Mouse (Mus musculus): Measurements from ENCODE around the gene Pde5a.

Pde5a gene

DNA sequence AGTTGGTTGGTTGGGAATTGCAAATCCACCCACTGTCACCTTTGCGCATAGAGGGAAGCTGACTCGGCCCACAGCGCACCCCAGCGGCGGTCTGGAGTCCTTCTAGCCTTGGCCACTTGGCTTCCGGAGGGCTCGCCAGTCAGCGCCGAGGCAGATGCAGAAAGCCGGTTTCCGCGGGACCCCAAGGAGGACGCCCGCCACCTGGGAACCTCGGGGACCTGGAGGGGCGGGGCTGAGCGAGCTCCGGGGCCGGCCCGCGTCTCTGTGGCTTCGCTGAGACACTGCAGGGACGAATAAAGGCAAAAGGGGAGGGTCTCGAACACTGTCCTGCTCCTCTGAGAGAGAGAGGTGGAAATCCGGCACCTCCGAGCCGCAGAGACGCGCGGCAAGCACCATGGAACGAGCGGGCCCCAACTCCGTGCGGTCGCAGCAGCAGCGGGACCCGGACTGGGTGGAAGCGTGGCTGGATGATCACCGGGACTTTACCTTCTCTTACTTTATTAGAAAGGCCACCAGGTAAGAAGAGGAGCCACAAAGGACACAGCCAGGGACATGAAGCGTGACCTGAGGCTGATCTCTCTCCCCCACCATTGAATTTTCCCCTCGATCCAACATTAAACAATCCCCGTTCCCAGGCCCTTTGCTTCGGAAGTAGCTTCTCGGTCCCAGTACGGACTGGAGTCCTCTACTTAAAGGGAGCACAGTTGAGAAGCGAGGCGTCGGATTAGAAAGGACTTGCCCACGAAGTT lies at the start of gene Pde5a:
Gene Pde5a (plus strand): TSS at position 96 of the 749 bp plus-strand sequence.
- no peak for DNase-seq (ENCODE audit: low spot score)

DNA sequence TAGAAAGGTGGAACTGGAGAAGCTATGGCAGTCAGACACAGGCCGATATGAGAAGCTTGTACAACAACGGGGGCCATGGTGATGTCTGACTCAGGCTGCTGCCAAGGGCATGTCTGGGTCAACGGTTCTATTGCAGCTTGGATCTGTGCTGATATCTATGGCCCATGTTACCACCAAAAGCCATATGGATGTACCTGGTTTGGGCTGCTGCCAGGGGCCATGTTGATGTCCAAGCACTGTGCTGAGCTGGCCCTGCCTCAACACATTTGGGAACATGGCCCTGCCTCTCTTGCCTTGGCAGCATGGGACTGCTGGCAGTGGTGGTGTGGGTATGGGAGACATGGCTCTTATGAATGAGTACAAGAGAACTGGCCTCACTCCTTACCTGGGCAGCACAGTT lies 47.9 kb upstream of the Pde5a start:
- DNase-seq (ENCODE audit: low spot score), result no peak

DNA sequence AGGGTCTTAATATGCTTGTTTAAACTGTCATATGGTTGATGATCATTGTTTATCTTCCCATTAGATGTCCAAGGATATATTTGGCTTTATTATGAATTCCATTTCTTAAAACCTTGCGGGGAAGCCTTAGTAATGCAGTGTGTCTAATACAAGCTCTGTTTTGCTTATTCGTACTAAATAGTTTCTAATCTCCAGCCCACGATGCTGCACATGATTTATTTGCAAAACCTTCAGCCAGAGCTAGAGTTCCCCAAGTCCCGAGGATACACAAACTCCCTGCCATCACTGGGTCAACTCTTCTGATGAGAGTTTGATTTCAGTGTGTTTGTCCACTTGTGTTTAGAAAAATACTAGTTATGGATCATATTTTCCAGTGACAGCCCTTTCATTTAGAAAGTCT lies 46.4 kb upstream of the Pde5a start:
- no peak for DNase-seq (ENCODE audit: low spot score)

DNA sequence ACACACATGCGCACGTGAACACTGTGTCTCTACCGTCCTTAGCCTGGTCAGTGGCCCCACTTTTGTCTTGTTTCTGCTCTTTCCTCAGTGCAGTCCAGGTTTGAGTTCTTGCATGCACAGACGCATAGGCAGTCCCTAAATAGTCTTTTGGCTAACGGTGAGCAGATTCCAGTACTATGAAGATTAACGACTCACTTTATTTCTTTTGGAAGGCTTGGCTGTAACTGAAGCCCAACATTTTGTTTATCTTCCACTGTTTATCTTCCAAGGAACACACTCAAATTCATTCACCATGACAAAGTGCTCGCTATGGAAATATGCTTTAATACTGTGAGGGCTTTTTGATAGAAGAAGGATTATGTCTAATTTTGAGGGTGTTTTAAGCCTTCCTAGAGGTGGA lies 43.9 kb upstream of the Pde5a start:
- DNase-seq (ENCODE audit: low spot score), result peak; percentile 47

DNA sequence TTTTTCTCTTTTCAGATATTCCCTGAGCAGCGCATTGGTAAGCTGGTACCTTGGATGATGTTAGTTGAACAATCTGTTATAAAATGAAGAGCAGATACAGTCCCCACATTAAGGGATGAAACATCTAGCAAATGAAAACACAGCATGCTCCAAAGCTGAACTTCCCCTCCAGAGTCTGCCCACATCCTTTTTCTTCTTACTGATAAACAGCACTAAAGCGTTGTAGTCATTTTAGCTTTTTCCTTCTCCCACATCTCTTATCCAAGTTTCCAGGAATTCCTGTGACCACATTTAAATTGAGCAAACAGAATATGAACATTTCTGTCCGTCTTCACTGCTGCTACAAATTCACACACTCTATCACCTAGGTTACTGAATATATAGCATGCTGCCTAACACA lies 35.7 kb upstream of the Pde5a start:
- no peak for DNase-seq (ENCODE audit: low spot score)

DNA sequence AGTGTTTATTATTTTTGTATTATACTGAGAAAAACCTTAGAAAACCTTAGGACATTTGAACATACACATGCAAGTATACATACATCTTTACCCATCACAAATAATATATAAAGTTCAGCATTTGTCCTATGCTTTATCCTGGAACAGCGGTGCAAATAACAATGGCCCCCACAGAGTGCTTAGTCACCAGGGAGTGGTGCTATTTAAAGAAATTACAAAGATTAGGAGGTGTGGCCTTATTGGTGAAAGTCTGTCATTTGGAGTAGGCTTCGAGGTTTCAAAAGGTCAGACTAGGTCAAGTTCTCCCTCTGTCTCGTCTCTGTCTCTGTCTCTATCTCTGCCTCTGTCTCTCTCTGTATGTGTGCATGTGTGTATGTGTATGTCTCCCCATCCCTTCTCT lies 32.9 kb upstream of the Pde5a start:
- no peak for DNase-seq (ENCODE audit: low spot score)

DNA sequence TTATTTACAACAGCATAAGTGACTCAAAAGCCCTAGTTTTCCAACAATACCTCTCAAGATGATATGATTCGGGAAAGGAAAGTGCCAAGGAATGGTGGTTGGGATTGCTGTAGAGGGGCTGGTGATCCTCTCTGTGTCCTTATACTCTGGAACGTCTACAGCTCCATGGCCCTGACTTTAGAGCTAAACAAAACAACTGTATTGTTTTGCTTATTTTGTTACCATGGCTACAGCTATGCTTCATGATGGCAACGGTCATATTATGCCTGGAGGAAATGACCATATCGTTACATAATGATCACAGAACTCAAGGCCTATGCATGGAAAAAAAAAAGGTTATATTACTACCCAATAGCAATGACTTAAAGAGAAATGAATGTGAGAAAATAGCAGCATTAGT lies 32.1 kb upstream of the Pde5a start:
- no peak for DNase-seq (ENCODE audit: low spot score)

DNA sequence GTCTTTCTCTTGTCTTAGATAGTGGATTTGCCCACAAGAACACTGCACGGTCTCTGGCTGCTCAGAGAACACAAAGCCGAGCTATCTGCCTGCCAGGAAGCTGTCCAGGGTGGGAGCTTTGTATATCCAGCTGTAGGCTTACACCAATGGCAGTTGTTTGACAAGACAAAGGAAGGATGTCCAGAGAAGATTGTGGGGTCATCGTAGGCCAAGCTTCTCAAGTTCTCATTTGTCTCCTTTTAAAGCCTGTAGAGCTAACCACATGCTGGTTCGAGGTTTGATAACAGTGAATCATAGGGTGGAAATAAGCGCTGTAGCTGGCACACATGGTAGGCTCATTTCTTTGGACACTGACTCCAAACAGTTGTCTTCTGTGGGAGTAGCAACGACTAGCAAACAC lies 24.5 kb upstream of the Pde5a start:
- no peak for DNase-seq (ENCODE audit: low spot score)

DNA sequence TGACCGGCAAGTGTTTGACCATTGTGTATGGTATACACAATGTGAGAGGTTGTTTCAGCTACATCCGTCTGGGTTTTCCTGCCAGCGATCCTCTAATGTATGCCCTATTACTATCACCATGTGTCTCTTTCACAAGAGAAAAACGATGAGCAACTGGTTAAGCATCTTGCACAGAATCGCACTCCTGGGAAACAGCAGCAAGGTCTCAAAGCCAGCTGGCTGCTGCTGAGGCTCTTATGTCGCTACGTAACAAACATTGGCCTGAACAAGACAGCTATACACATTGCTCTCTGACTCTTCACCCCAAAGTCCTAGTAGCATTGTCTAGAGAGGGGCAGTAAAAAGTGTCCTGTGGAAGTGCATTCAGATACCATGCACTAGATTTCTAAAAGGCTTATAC lies 23.5 kb upstream of the Pde5a start:
- DNase-seq (ENCODE audit: low spot score), result no peak

DNA sequence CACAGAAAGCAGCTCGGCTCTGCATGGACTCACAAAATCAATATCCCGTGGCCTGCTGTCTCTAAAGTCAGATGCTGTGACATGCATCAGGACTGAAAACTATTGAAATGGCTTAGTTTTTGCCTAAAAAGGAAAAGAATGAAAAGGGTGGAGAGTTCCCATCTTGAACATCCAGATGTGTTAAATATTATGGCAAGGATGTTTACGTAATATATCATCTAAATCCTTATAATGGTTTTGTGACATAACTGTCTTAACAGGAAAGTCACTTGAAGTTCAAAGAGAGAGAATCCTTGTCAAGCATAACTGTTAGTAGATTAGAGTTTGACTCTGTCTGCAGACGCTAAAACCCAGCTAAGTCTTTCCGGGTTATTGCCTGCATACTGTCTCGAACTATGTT lies 20.3 kb upstream of the Pde5a start:
- DNase-seq (ENCODE audit: low spot score), result no peak

DNA sequence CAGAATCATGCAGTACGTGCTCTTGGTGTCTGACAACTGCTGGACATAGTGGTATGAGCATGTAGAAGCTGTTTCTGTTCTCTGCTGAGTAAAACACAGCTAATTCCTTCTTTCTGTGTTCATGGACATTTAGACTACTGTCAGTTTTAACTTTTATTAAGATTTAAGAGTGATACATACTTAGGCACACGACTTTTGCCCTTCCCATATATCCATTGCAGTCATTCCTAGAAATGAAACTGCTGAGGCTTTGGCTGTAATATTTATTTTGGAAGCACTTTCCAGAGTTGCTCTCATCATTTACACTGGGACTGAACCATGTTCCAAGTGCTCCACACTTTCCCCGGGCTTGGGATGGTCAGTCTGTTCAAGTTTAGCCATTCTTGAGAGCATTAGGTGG lies 18.6 kb upstream of the Pde5a start:
- peak; percentile 16 for DNase-seq (ENCODE audit: low spot score)

DNA sequence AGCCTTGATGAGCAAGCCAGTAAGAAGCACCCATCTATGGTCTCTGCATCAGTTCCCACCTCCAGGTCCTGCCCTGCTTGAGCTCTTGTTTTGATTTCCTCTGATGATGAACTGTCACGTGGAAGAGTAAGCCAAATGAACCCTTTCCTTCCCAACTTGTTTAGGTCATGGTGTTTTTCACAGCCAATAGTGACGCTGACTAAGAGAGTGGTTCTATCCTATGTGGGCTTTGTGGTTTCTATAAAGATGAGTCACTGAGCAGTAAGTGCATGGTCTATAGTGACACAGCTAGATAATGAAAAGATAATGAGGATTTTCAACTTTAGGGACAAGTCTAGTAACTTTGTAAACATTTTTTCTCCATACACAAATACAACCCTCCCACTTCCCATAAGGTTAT lies 10.1 kb upstream of the Pde5a start:
- no peak for DNase-seq (ENCODE audit: low spot score)

DNA sequence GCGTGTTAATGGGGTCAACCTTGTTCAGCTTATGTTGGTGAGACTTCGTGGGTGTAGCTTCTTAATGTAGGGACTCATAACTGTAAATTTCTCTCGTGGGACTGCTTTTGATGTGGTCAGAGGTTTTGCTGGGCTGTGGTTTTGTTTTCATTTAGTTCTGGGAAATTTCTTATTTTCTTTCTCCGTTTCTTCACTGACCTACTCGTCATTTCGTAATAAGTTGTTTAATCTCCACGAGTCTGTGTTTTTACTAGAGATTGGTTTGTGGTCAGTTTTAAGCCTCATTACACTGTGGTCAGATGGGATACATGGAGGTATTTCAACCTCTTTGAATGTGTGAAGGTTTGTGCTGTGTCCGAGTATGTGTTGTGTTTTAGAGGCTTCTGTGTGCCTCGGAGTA lies 7.2 kb upstream of the Pde5a start:
- no peak for DNase-seq (ENCODE audit: low spot score)

DNA sequence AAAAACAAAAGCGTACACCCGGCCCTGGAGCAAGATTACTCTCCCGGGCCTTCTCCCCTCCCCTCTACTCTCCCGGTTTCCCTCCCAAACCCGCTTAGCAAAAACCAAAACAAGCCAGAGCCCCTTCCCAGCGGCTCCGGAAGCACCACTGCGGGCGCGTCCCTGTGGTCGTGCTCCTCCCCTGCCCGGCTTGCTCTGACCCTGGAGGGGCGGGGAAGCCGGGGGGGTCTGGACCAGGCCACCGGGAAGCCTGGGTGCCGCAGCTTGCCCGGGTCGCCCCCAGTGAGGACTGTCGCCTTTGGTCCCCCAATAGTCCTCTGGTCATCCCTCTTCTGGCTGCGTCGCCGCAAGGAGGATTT lies 833 bp downstream of the Pde5a start:
- no peak for DNase-seq (ENCODE audit: low spot score)

DNA sequence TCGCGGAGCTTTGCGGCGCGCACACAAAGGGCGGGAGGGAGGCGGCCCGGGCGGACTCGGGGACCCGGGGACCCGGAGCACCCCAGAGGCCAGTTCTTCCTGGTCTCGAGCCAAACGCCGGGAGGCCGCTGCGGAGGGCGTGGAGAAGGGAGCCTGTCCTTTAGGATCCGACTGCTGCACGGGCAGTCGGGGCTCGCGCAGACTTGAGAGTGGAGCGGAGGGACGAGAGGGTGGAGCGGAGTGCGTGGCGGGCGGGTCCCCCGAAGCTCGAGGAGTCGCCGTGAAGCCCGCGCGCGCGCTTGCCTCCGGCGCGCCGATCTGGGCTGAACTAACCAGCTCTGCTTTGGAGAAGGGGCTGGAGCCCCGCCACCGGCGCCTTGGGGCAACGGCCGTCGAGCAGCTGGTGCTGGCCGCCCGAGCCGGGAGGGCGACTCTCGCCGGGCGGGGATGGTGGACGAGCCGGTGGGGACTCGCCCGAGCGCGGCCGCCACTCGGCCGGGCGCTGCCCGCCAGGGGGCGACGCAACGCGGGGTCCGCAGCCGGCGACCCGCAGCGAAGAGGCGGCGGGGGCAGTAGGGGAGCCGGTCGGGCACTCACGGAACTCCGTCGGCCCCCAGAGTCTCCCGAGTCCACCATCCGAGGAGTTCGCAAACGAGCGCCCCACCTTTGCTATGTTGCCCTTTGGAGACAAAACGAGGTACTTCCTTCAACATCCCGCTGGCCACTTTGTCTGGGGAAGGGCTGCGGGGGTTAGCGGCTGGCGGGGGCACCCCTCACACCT lies 1.4 kb downstream of the Pde5a start:
- DNase-seq (ENCODE audit: low spot score), result no peak

DNA sequence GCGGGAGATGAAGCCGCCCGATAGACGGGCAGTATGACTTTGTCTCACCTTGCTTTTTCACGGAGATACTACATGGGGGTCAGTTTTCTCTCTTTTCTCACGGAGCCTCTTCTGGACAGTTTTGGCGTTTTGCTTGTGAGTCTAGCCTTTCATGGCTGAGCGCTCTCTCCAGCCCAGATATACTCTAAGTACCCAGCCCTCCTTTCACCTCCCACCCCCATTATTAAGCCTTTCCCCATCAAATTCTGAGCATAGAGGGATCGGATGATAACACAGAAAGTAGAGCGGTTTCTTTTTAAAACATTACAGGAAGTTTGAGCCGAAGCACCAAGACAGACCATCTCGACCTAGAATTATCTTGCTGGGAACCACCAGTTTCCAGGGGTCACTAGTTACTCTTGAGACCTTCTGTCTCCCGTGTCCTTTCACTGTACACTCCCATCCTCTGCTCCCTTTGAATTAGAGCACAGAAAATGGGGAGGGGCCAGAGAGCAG lies 2.0 kb downstream of the Pde5a start:
- DNase-seq (ENCODE audit: low spot score), result no peak

DNA sequence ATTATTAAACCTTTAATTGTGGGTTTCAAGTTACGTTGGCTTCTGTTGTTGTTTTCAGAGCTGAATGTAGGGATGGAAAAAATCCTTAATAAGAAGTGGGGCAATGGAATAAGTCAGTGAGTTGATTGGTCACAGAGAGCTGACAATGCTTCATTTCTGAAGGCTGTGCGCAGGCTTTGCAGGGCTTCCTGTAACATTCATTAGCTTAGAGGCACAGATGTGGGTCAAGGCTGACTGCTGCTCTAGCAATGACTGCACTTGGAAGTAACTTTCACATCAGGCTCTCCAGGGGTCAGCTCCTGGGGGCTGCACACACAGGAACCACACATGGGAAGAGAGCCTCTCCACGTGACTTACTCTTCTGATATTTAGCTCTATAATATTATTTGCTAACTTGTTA lies 5.1 kb downstream of the Pde5a start:
- no peak for DNase-seq (ENCODE audit: low spot score)

DNA sequence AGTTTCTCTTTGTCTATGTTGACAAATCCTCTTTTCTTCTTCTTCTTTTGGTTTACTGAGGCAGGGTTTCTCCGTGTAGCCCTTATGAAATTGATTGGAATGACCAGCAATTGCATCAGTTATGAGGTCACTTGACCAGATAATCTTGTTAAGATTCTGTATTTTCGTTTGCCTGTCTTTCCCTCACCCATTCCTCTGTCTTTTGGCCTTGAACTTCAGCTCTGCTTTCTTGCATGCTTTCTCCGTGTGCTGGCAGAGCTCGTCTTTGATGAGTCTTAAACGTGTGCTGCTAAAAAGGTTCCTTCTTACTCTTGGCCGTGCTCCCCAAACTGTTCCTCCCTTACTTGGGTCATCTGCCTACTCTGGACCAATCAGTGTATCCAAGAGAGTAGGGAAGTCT lies 5.6 kb downstream of the Pde5a start:
- no peak for DNase-seq (ENCODE audit: low spot score)

DNA sequence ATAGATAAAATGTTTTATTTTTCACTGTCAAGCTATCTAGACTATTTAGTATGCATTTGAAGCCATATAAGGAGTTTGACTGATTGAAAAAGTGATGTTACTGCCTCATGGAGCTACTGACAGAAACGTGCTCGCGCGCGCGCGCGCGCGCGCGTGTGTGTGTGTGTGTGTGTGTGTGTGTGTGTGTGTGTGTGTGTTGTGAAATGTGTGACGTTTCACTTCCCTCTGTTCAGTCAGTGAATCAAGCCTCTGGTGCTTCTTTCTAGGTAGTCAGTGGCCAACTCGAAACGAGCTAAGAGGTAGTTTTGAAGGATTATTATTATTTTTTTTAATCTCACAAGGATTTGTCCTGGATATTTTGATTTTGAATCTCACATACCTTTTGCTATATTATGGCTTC lies 10.7 kb downstream of the Pde5a start:
- DNase-seq (ENCODE audit: low spot score), result no peak

DNA sequence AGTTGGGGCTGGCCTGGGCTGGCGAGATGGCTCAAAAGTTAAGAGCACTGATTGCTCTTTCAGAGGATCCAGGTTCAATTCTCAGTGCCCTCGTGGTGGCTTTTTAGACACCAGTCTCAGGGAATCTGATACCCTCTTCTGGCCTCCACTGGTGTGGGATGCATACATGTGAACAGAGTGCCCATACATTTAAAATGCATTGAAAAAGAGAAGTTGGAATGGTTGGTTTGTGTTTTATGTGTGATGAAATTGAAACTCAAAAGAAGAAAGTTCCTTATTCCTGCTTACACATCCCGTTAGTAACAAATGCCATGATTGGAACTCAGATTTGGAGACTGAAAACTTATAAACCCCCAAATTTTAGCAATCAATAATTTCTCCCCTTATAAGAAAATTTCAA lies 15.5 kb downstream of the Pde5a start:
- no peak for DNase-seq (ENCODE audit: low spot score)

DNA sequence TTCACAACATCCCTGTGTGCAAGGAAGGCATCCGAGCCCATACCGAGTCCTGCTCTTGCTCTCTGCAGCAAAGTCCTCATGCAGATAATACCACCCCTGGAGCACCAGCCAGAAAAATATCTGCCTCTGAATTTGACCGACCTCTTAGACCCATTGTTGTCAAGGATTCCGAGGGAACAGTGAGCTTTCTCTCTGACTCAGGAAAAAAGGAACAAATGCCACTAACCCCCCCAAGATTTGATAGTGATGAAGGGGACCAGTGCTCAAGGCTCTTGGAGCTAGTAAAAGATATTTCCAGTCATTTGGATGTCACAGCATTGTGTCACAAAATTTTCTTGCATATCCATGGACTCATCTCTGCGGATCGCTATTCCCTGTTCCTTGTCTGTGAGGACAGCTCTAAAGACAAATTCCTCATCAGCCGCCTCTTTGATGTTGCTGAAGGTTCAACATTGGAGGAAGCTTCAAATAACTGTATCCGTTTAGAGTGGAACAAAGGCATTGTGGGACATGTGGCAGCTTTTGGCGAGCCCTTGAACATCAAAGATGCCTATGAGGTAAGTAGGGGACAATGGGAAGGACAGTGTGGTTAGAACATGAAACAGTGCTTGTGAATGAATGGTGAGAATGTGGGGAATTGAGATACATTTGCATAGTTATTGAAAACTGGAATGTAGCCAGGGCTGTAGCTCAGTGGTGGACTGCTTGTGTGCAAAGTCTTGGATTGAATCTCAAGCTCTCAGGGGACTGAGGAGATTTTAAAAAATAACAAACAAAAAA lies 19.4 kb downstream of the Pde5a start:
- DNase-seq (ENCODE audit: low spot score), result no peak

DNA sequence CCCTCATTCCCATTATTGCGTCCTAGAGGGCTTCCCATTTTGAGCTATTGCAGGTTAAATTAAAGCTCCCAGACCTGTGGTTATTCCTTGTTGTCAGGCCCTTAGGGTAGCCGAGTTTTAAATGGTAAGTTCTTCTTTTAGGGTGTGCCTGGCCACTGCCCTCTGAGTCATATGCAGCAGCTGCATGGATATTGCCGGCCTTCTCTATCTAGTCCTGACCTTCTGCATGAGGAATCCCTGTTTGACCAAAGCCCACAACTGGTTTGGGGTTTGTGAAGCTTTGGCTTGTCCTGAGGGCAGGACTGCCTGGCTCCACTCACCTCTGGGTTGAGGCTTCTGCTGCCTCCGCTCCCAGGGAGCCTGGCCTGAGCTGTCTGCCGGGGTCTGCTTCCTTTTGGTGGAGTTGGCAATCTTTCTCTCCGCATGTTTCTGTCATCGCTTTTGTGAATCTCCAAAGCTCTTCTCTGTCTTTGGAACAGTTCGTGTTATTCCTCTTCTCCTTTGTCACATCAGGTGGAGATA lies 34.6 kb downstream of the Pde5a start:
- no peak for DNase-seq (ENCODE audit: low spot score)

DNA sequence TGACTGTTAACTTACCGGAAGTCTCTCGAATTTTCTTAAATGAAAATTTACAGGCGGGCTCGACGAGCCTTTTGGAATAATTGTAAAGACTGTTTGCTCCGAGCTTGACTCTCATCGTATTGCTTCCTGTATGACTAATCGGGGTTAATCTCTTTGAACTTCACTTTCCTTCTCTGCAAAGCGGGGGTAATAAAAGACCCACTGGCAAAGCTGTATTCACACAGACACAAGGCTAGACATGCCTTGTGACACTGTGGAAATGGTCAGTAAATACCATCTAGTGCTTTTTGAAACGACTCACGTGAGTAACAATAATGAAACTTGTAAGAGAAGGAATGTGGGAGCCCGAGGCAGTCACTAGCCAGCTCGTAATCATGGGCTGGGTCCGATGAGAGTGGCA lies 35.0 kb downstream of the Pde5a start:
- DNase-seq (ENCODE audit: low spot score), result no peak

Data from adipocyte (in vitro differentiated cells).